Mouse (Mus musculus) small intestine, adult 2 months (tissue): ENCODE measurements around the gene Dkkl1. TPM values are rescaled to one million over a fixed set of nuclear protein-coding genes. Genes with fewer than 3 reads are reported as not detected.

Experiments
- H3K27ac ChIP-seq: fragments of 200-500 bp; 2 replicates; pipeline ENCODE4 v1.5.1; 2012; ENCODE audit warnings: low read depth, low read length, control low read depth, inconsistent platforms; ENCODE audit not compliant: insufficient read depth
- H3K27me3 ChIP-seq: fragments of 200-500 bp; 2 replicates; pipeline ENCODE4 v1.6.1; 2012; ENCODE audit warnings: mild to moderate bottlenecking, moderate library complexity, low read length, inconsistent platforms; ENCODE audit not compliant: control insufficient read depth, insufficient read depth
- H3K36me3 ChIP-seq: fragments of 200-500 bp; 2 replicates; pipeline ENCODE4 v1.6.1; 2012; ENCODE audit warnings: mild to moderate bottlenecking, low read length, control low read depth, inconsistent platforms; ENCODE audit not compliant: control insufficient read depth, insufficient read depth
- H3K4me1 ChIP-seq: fragments of 200-500 bp; 2 replicates; pipeline ENCODE4 v1.6.1; 2012; ENCODE audit warnings: low read length, inconsistent platforms, mixed read lengths; ENCODE audit not compliant: control insufficient read depth, insufficient read depth, insufficient read length
- H3K4me3 ChIP-seq: fragments of 200-500 bp; 2 replicates; pipeline ENCODE4 v1.5.1; 2012; ENCODE audit warnings: low read depth, mild to moderate bottlenecking, control low read depth, inconsistent platforms, low read length, moderate library complexity
- CTCF ChIP-seq: fragments of 200-500 bp; IDR thresholded peaks from 2 replicates; pipeline ENCODE4 v1.5.1; 2012; ENCODE audit warnings: low read depth, mild to moderate bottlenecking, control low read depth, inconsistent platforms, low read length, moderate library complexity, mixed read lengths; ENCODE audit not compliant: insufficient replicate concordance, insufficient read length; ENCODE audit errors: extremely low read depth
- POLR2A ChIP-seq: fragments of 200-500 bp; IDR thresholded peaks from 2 replicates; pipeline ENCODE4 v1.6.1; 2012; ENCODE audit warnings: low read depth, mild to moderate bottlenecking, control low read depth, inconsistent platforms, low read length, moderate library complexity
- WGBS: fragments of 180-500 bp; shearing (Covaris S2); methylation state at CpG from one replicate; pipeline ENCODE4 v1.1.7; 2018; 5-methylcytosine and 5-hydroxymethylcytosine counted together
- polyA plus RNA-seq: library from polyadenylated mRNA; depleted of rRNA; stranded (reverse); fragments of >200 nt; gene quantifications from 2 replicates; pipeline ENCODE4 v1.2.3, GENCODE M21; 2012

Gene Dkkl1
- polyA plus RNA-seq, 1 experiment = 0.24 TPM

- Histone ChIP-seq H3K36me3 (no peaks in the 10 kb centered on the region), H3K4me1 (peaks cover 10% of the 10 kb centered on the region), H3K4me3 (peak overlapping the region; percentile 11; the same call in 1 of the 2 replicates), H3K27me3 (peaks cover 53% of the 10 kb centered on the region), H3K27ac (no peak overlapping the region)
- TF ChIP-seq CTCF (no peak), POLR2A (no peak)
- 5% methylated on average over 35 of the region's 35 CpGs for WGBS
These were observed 30.4 kb downstream of the Dkkl1 start for GRCm38 (mm10) chr7:45181540-45181939.

- Histone ChIP-seq H3K4me1 (peaks cover 10% of the 10 kb centered on the region), H3K27me3 (peaks cover 59% of the 10 kb centered on the region), H3K4me3 (peak within 1 kb of the TSS; percentile 11; the same call in 1 of the 2 replicates), H3K27ac (no peak within 1 kb of the TSS), H3K36me3 (no peaks in the 10 kb centered on the region)
- WGBS = 28% methylated on average over 20 of the region's 20 CpGs
- TF ChIP-seq POLR2A (no peak), CTCF (no peak)
These were observed 31.0 kb downstream of the Dkkl1 start, which contains the start of gene Pth2 for GRCm38 (mm10) chr7:45180896-45181477. Gene Pth2, plus strand, starts transcription at chr7:45180995.

GRCm38 (mm10) chr7:45179469-45179868 lies 32.5 kb downstream of the Dkkl1 start, which contains the start of gene Gfy:
Gene Gfy, minus strand, starts transcription at chr7:45179569.
- no peak for TF ChIP-seq POLR2A
- no peak for TF ChIP-seq CTCF
- H3K36me3 ChIP-seq = no peaks in the 10 kb centered on the region
- no peak within 1 kb of the TSS for H3K27ac ChIP-seq
- peaks cover 10% of the 10 kb centered on the region for H3K4me1 ChIP-seq
- 33% methylated on average over 7 of the region's 7 CpGs for WGBS
- no peak within 1 kb of the TSS for H3K4me3 ChIP-seq
- peaks cover 64% of the 10 kb centered on the region for H3K27me3 ChIP-seq

GRCm38 (mm10) chr7:45178550-45178949 lies 33.4 kb downstream of the Dkkl1 start:
- H3K36me3 ChIP-seq = no peaks in the 10 kb centered on the region
- H3K27ac ChIP-seq = no peak overlapping the region
- 23% methylated on average over 7 of the region's 7 CpGs for WGBS
- TF ChIP-seq CTCF (no peak), POLR2A (no peak)
- peaks cover 10% of the 10 kb centered on the region for H3K4me1 ChIP-seq
- H3K27me3 ChIP-seq = peaks cover 68% of the 10 kb centered on the region
- no peak overlapping the region for H3K4me3 ChIP-seq

GRCm38 (mm10) chr7:45176356-45176755 lies 35.6 kb downstream of the Dkkl1 start:
- peaks cover 63% of the 10 kb centered on the region for H3K27me3 ChIP-seq
- WGBS = 8% methylated on average over 31 of the region's 31 CpGs
- no peaks in the 10 kb centered on the region for H3K36me3 ChIP-seq
- H3K4me1 ChIP-seq = no peaks in the 10 kb centered on the region
- TF ChIP-seq POLR2A (no peak), CTCF (no peak)
- H3K4me3 ChIP-seq = no peak overlapping the region
- H3K27ac ChIP-seq = no peak overlapping the region

GRCm38 (mm10) chr7:45175929-45176328 lies 36.0 kb downstream of the Dkkl1 start:
- 6% methylated on average over 23 of the region's 23 CpGs for WGBS
- Histone ChIP-seq H3K27me3 (peaks cover 59% of the 10 kb centered on the region), H3K4me3 (no peak overlapping the region)

GRCm38 (mm10) chr7:45175398-45175797 lies 36.5 kb downstream of the Dkkl1 start:
- 5% methylated on average over 13 of the region's 13 CpGs for WGBS
- no peaks in the 10 kb centered on the region for H3K36me3 ChIP-seq
- TF ChIP-seq CTCF (no peak), POLR2A (no peak)
- peaks cover 58% of the 10 kb centered on the region for H3K27me3 ChIP-seq
- no peak overlapping the region for H3K4me3 ChIP-seq
- H3K4me1 ChIP-seq = no peaks in the 10 kb centered on the region
- no peak overlapping the region for H3K27ac ChIP-seq

More at GRCm38 (mm10) chr7:45175929-45176328, 36.0 kb downstream of the Dkkl1 start:
- no peak for TF ChIP-seq POLR2A
- TF ChIP-seq CTCF = no peak
- H3K36me3 ChIP-seq = no peaks in the 10 kb centered on the region
- no peak overlapping the region for H3K27ac ChIP-seq
- no peaks in the 10 kb centered on the region for H3K4me1 ChIP-seq
